Mouse (Mus musculus) left cerebral cortex, postnatal 25 days (tissue): ENCODE measurements around the gene Spata16. TPM values are rescaled to one million over a fixed set of nuclear protein-coding genes. Genes with fewer than 3 reads are reported as not detected.

Experiments
- DNase-seq, 2 experiments: peaks; one replicate each; pipeline ENCODE4 v3.0.0; 2022; ENCODE audit warnings: low spot score in 2 of 2, mixed read lengths in 1 of 2
- intact Hi-C: fragments of 180-260 bp; cut with DNase I; formaldehyde crosslinking; loops from one replicate; pipeline ENCODE4 v1.15.1; 2025
- microRNA-seq, 2 experiments: library from miRNA; unstranded; fragments of <30 nt; microRNA quantifications; one replicate each; pipeline ENCODE4 v1.2.0; 2022
- total RNA-seq, 2 experiments: library from RNA; stranded (reverse); gene quantifications; 2 replicates each; pipeline ENCODE4 v1.2.3; 2021

The Spata16 gene
- total RNA-seq, 2 experiments from 2014 or later = 0.16 TPM; not detected in 1

DNA sequence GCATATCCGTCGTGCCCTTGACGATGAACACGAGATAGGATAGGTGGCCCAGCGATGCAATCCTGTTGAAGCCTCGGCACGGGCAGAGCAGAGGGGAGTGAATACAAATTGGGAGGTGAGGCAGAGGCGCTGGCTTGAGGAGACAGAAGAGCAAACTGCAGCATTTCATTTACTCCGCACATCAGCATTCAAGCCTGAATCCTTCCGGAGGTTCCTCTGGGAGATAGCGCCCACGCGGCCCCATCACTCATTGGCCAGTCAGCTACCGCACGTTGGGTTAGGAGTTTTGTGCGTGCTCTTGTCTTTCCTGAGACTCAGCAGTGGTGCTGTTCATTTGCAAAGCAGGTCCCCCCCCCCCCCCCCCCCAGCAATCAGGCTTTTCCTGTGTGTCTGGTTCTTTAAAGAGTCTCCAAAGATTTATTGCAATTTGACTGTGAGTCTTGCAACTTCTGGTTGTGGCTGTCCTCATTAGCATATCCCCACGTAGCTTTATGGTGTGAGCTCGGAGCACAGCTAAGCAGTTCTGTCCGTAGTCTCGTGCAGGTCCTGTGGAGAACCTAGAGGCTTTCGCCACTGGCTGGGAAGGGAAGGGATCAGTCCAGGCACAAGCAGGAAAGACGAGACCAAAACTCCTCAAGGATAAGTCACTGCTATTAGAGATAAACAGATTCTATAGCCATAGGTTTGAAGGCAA lies 299.6 kb downstream of the Spata16 start:
- intact Hi-C loops = no loop called here
- DNase-seq = no peak

- DNase-seq = peak; percentile 31 to 73
- intact Hi-C loops = no loop called here
Measured at GRCm38 (mm10) chr3:26966776-26967175, 329.4 kb downstream of the Spata16 start.

GRCm38 (mm10) chr3:26968852-26969513 lies 331.6 kb downstream of the Spata16 start:
- intact Hi-C loops = no loop called here
- no peak for DNase-seq

DNA sequence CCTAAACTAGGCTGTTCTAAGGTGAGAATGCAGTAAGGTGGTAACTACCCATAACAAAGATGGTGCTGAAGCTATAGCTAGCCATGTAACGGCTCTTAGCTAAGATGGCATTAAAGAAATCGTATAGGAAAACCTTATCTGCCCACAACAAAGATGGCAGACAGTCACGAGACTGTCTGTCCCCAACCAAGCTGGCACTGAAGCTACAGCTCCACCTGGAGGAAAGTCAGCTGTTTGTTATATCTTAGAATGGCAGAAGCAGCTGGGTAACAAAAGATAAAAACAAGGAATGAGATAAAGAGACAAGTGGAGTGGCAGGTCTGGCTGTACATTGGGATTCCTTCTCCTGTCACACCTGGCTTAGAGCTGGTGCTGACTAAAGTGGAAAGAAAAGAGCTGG lies 333.1 kb downstream of the Spata16 start:
- intact Hi-C loops = no loop called here
- no peak for DNase-seq

DNA sequence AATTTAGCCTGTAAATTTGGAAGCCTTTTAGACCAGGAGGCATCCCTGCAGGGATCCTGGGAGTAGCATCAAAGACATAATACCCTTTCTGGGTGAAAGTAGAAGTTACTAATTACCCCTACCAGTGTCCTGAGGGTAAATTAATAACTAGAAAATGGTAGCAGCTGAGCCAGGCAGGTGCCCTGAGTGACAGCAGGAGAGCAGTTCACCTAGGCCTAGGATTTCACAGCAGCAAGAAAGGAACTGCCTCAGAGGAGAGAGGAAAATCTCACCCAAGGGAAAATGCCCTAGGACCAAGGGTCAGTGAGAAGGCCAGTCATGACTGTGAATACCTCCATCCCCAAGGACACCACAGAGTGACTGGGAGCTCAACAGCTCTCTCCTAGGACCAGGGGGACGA lies 333.9 kb downstream of the Spata16 start:
- intact Hi-C loops = no loop called here
- DNase-seq = no peak

- DNase-seq = no peak
- intact Hi-C loops = no loop called here
Measured at GRCm38 (mm10) chr3:26972105-26972504, 334.7 kb downstream of the Spata16 start.

DNA sequence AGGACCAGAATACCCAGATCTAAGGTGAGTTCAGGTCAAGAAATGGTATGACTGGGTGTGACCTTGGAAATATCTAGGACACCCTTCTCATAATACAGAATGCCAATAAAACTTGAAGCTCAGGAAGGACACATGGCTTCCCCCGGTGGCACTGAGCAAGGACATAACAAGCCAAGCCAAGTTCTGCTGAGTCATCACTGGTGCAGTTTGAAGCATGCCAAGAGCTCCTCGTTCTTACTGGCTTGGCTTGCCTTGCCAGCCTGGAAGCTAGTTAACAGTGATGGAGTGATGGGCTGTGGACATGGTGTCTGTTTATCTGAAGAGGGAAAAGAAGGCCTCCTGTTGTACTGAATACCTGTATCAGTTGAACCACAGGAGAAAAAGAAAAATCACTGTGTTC lies 342.2 kb downstream of the Spata16 start:
- intact Hi-C loops = no loop called here
- DNase-seq = peak in 1 of 2 experiments; percentile 21

GRCm38 (mm10) chr3:26980371-26980770 lies 343.0 kb downstream of the Spata16 start:
- peak; percentile 21 to 84 for DNase-seq
- intact Hi-C loops = no loop called here

DNA sequence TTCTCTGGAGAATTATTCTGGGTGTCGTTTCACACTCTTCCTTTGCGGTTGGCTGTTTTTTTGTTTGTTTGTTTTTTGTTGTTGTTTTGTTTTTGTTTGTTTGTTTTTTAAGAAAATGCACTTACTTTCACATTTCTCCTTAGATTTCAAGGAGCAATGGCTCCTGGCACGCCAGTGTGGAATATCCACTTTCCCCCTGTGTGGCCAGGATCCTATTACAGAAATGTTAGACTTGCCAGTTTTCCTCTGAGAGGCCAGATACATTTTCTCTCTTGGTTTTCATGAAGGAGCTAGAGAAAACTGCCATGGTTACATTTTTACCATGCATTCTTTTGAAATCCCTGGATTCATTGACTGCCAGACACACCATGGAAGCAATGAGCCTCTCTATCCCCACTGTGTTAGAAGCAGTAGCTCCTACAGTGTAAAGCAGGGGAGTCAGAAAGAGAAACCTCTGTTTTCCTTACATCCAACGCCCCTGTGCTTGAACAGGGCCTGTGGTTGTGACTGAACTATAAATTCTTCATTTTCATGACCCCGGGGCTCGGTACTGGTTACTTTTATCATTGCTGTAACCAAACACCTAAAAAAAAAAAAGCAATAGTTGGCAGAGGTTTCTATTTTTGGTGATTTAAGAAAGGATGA lies 344.7 kb downstream of the Spata16 start:
- intact Hi-C loops = no loop called here
- DNase-seq = no peak

DNA sequence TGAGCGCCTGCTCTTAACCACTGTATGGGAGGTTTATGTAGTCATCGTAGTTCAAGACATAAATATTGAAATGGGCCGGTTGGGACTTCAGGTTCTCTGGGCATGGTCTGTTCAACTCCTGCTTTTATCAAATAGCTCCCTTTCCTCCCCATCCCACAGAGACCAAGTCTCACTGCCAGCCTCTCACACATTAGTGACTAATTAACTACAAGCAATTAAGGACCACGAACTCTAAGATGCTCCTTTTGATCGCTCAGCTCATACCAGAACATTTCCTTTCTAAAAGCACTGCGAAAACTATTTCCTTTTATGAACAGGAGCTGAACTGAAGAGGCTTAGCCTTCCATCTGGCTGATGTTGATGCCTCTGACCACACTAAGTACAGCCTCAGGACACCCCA lies 346.3 kb downstream of the Spata16 start:
- intact Hi-C loops = no loop called here
- no peak for DNase-seq

- no peak for DNase-seq
- intact Hi-C loops = no loop called here
Measured at GRCm38 (mm10) chr3:27006844-27007243, 369.4 kb downstream of the Spata16 start.

- intact Hi-C loops = no loop called here
- no peak for DNase-seq
Measured at GRCm38 (mm10) chr3:27027957-27028356, 390.5 kb downstream of the Spata16 start.

DNA sequence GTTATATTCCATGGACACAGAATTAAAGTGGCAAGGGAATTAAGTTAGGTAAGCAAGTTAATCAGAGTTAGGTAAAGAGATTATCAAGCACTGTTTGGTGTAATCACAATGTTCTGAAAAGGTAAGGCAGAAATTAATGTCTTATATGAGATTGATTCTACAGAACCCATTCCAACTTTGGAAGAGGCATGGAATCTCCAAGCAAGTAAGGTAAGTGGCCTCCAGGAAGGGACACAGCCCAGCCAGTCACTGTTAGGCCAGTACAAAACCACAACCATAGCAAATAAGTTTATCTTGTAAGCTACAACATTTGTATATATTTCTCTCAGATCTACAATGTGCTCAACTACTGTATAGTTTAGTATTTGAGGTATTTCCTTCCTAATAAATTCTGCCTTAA lies 391.1 kb downstream of the Spata16 start:
- intact Hi-C loops = no loop called here
- no peak for DNase-seq

DNA sequence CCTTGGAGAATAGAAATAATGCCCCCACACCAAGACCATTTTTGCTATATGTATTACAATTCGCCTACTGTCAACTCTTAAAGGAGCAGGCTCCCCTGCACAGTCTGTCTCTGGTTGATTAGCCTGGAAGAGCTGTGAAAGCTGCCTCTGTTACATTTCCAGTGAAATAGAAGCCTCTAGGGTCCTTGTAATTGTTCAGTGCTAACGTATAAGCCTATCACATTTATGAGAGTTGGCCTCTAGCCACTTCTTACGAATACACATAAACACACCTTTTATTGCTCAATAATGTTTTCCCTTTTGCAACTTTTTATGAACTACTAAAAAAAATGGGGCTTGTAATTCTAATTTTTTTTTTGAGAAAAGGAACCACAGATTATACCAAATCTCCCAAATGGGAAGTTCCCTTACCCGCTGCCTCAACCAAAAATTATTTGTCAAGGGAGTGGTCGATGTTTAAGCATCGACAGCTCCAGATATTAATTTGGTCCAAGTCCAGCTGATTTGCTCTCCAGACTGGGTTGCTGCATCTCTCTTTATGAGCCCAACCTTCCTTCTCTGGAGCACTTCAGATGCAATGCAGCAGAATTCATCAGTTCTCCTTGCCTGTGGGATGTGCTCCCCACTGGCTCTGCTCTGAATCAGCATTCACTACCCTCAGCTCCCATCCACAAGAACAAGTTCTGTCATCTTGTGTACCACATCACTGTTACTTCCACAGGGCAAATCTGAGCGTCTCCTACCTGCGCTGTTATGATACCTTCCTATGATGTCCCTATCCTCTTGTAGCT lies 392.8 kb downstream of the Spata16 start:
- DNase-seq = no peak
- intact Hi-C loops = no loop called here

Small RNA genes within 50 kb of the gene (microRNA-seq; reads per million reads assigned to microRNA genes)
- 0 reads per million in 2 experiments for gene Gm25773
- gene Gm44464 = 0 reads per million in 2 experiments
